Mouse (Mus musculus): ENCODE measurements around the gene Naa80.

Naa80 gene

GRCm38 (mm10) chr9:107618778-107619545, 40.3 kb downstream of the Naa80 start:
- DNase-seq (ENCODE audit: low read depth, low spot score), result peak; percentile 54

GRCm38 (mm10) chr9:107619546-107619879, 40.8 kb downstream of the Naa80 start:
- DNase-seq (ENCODE audit: low read depth, low spot score), result no peak

- peak; percentile 73 for DNase-seq (ENCODE audit: low read depth, low spot score)
Observed at GRCm38 (mm10) chr9:107620954-107621353, 42.3 kb downstream of the Naa80 start.

- peak; percentile 30 for DNase-seq (ENCODE audit: low read depth, low spot score)
Observed at GRCm38 (mm10) chr9:107624539-107624938, 45.9 kb downstream of the Naa80 start.

- DNase-seq (ENCODE audit: low read depth, low spot score), result peak; percentile 37
Observed at GRCm38 (mm10) chr9:107624951-107625350, 46.3 kb downstream of the Naa80 start.

DNA sequence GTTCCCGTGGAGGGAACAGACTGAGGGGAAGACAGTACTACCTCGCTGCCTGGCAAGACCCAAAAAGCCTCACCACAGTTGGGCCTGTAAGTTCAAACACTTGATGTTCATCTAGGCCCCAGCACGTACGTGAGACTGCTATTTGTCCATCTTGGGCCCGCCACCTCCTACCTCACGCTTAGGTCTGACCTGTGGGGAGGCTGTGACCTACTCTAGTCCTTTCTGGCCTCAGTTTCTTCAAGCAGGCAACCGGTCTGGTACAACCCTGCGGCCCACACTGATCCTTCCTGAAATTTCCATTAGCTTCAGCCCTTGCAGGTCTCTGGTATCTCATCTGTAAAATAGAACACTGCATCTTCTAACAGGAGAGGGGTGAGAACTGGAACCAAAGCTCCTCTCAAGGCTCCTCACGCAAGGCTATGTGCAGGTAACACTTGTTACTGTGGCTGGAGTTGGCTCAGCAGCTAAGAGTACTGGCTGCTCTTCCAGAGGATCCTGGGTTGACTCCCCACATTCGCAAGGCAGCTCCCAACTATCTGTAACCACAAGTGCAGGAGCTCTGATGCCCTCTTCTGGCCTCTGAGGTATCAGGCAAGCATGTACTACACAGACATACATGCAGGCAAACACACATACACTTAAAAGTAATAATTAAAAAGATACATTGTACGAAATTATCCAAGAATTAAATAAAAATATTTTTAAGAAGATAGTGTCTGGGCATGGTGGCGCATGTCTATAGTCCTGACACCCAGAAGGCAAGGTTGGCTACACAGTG, 46.9 kb downstream of the Naa80 start:
- DNase-seq (ENCODE audit: low read depth, low spot score), result peak; percentile 61

DNA sequence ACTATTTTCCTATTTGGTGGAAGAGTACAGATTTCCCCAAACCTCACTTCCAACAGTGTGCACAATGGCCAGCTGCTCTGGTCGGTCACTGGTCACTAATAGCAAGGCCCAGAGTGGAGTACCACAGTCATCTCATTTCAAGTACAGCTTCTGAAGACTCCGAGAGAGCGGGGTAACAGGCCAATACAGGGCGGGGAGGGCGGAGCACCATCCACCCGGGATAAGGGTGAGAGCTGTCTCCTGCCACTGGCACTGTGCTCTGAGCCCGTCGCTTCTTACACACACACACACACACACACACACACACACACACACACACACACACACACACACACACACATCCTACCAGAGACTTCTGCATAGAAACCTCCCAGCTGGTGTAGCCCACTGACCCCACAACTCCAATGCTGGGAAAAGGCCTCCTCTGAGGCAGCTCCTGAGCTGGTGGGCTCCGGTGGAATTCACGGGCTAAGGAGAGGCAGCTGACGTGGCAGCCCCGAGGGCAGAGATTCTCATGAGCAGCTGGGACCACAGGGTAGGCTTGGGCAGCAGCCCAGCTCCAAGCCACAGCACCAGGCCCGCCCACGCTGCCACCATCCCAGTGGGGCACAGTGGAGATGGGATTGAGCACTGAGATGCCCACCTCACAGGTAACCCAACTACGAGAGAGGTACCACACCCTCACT, 47.6 kb downstream of the Naa80 start:
- DNase-seq (ENCODE audit: low read depth, low spot score), result no peak

GRCm38 (mm10) chr9:107626844-107627277, 48.2 kb downstream of the Naa80 start:
- DNase-seq (ENCODE audit: low read depth, low spot score), result peak; percentile 88

- DNase-seq (ENCODE audit: low read depth, low spot score), result peak; percentile 42
Observed at GRCm38 (mm10) chr9:107627387-107628255, 48.9 kb downstream of the Naa80 start.

DNA sequence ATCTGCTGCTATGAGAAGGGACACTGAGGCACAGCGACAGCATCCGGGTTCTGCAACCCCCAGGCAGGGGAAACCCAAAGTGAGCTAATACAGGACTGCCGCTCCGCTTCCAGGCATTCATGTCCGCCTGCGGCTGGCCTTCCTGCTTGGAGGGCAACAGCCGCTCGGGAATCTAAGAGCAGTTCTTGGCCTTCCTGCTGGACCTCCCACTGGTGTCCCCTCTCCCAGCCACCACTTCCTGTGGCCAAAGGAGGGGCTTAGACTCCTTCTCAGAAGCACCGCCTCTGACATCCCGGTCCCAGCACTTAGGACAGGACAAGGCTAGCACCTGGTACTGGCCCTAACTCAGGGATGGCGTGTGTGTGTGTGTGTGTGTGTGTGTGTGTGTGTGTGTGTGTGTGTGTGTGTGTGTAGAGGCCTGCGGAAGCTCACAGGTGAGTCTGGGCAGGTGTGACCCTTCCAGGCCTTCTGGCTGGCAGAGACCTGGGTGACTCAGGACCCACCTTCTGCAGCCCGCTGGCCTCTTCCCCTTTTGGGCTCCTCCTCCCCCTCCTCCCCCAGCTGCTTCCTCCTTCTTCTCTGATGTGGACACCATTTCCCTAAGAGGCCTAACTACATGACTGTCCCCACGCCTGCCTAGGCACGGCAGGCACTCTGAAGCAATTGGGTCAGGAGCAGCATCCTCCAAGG, 50.2 kb downstream of the Naa80 start:
- peak; percentile 51 for DNase-seq (ENCODE audit: low read depth, low spot score)

- DNase-seq (ENCODE audit: low read depth, low spot score), result no peak
Observed at GRCm38 (mm10) chr9:107629411-107629730, 50.7 kb downstream of the Naa80 start.

DNA sequence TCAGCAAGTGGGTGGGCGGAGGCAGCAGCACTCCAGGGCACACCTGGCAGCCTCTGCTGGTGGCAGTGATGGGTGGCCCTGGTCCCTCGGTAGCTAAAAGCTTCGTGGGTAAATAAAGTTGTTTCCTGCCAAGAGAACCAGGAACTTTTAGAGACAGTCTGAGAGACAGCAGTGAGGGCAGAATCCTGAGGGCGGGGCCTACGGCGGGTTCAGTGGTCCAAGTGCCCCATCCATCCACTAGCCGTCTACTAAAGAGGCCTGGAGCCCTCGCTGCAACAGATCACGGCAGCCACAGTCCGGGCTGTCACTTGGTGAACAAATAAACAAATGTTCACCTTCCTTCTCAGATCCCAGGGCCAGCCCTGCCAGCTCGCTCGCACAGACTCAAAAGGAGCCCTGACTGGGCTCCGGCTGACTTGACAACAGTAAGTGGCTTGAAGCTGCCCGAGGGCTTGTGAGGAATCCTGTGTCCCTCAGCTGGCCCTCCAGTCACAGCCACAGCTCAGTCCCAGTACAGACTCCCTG, 51.3 kb downstream of the Naa80 start:
- DNase-seq (ENCODE audit: low read depth, low spot score), result no peak

GRCm38 (mm10) chr9:107630576-107630975, 51.9 kb downstream of the Naa80 start:
- peak; percentile 41 for DNase-seq (ENCODE audit: low read depth, low spot score)

- DNase-seq (ENCODE audit: low read depth, low spot score), result no peak
Observed at GRCm38 (mm10) chr9:107631311-107631826, 52.7 kb downstream of the Naa80 start.

DNA sequence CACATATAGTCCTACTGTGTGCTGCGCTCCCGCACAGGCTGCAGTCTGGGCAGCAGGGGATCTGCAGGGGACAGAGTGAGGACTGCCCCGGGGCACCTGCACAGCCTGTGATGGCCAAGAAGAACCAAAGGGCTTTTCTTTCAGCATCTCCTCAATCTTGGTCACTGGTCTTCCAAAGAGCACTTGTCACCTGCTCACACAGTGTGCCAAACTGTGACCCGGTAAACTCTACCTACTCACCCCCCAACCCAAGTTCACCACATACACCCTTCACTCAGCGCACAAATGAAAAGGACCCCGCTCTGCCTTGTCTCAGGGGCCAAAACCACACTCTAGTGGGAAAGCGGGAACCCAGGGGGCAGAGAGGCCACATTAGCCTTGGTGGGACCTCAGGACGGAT, 53.2 kb downstream of the Naa80 start:
- DNase-seq (ENCODE audit: low read depth, low spot score), result no peak

DNA sequence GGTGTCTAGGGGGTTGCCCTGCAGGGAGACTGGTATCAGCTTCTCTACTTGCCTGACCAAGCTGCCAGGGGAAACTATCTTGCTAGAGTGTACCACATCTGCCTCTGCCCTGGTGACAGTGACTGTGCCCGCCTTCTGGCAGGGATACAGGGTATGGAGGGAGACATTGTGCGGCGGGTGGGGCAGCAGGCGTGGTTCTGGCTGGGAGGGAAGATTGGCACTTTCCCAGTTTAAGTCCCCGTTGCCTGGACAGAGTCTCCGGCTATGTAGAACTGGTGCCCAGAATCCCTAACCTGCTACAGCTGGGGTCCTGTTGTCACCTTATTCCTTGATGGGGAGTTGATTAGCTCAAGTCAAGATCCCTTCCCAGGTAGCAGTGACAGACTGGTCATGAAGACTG, 53.8 kb downstream of the Naa80 start:
- DNase-seq (ENCODE audit: low read depth, low spot score), result peak; percentile 75

GRCm38 (mm10) chr9:107633091-107633660, 54.5 kb downstream of the Naa80 start:
- peak; percentile 87 for DNase-seq (ENCODE audit: low read depth, low spot score)

All from brain, adult 2 months (tissue).